Mouse (Mus musculus): ENCODE data around the gene Dnah3. TPM values are rescaled to one million over a fixed set of nuclear protein-coding genes. Genes with fewer than 3 reads are reported as not detected.

The Dnah3 gene
- polyA plus RNA-seq, 1 experiment, result 0.01 TPM

DNA sequence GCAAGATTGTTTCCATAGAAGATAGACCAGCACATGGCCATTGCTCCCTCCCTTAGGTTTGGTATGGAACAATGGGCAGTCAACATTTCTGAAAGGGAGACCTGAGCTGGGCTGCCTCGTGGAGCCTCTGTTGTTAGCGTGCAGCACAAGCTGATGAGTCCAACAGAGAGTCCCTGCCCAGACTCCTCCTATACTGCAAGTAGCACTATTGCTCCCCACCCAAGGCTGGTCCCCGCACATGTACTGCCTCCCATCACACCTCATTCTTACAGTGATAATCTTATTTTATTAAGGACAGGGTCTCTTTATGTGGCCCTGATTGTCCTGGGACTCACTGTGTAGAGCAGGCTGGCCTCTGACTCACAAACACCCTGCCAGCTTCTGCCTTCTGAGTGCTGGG, 27.0 kb downstream of the Dnah3 start:
- no peak for DNase-seq (ENCODE audit: low read depth, low spot score)
- WGBS, result 83% methylated on average over 3 of the region's 3 CpGs

GRCm38 (mm10) chr7:120064045-120064444, 31.0 kb downstream of the Dnah3 start:
- WGBS, result 70% methylated on average over 1 of the region's 1 CpGs
- no peak for DNase-seq (ENCODE audit: low read depth, low spot score)

DNA sequence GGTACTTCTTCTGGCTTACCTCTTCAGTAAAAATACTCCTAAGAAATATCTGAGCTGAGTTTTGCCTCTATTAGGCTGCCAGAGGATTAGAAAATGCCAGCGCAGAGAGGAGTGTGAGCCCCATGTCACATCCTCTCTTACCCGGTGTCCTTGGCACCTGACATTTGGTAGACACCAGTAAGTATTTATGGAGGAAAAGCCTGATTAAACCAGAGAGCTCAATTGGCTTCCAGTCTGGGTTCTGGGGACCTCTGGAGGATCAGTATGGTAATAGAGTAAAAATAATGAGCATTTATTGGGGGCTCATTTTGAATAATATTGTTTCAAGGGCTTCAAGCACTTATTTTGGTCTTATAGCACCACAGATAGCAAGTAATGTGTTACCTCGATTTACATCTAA, 39.6 kb downstream of the Dnah3 start:
- WGBS, result 78% methylated on average over 3 of the region's 3 CpGs
- no peak for DNase-seq (ENCODE audit: low read depth, low spot score)

DNA sequence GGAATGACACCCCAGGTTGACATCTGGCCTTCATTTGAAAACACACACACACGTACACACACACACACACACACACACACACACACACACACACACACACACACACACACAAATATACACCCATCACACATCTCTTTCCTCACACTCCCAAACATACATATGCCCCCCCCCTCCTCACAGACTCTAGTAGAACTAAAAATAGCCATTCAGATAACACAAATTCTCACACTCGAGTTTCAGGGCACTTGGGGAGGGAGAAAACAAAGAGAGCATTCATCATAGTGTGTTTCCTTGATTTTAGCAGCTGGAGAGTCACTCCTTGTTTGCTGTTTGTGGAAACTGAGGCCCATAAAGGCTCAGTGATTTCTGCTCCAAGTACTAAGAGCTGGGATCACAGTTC, 41.1 kb downstream of the Dnah3 start:
- DNase-seq (ENCODE audit: low read depth, low spot score), result no peak
- WGBS, result 22% methylated on average over 2 of the region's 2 CpGs

GRCm38 (mm10) chr7:120050447-120050846, 44.6 kb downstream of the Dnah3 start:
- no peak for DNase-seq (ENCODE audit: low read depth, low spot score)

DNA sequence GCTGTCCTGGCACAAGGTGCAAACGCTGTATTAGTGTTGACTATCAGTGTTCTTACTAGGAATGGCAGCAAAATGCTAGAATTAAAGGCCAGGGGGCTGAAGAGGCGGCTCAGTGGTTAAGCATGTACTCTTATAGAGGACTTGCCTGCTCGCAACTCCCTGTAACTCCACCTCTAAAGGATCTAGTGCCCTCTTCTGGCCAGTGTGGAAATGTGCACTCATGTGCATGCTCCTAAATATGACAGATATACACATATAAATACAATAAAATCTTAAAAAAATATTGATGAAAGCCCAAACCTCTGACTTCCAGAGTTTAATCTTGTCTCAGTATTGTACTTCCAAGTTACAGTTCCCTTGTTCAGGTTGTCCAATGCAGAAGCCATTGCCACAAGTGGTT, 51.1 kb downstream of the Dnah3 start:
- DNase-seq (ENCODE audit: low read depth, low spot score), result no peak
- 88% methylated on average over 3 of the region's 3 CpGs for WGBS

- no peak for DNase-seq (ENCODE audit: low read depth, low spot score)
- WGBS, result 80% methylated on average over 5 of the region's 5 CpGs
Observed at GRCm38 (mm10) chr7:120036422-120036821, 58.7 kb downstream of the Dnah3 start.

GRCm38 (mm10) chr7:120034996-120035395, 60.1 kb downstream of the Dnah3 start:
- 69% methylated on average over 4 of the region's 4 CpGs for WGBS
- DNase-seq (ENCODE audit: low read depth, low spot score), result no peak

GRCm38 (mm10) chr7:120034566-120034965, 60.5 kb downstream of the Dnah3 start:
- WGBS, result 87% methylated on average over 1 of the region's 1 CpGs
- no peak for DNase-seq (ENCODE audit: low read depth, low spot score)

DNA sequence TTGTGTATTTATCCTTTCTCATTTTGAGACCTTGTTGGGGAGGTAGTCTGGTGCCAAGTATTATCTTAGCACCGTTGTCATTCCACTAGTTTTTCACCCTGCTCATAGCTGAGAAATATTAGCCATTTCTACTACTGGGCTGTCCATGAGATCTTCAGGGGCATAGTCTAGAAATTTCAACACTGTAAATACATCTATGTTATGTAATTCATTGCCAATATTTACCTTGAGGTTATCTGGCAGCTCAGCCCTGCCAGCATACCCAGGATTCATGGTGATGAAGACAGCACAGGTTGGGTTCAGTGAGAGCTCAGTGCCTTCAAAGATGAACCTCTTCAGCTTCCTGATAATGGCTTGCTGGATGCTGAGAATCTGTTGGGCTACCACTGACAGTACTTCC, 66.4 kb downstream of the Dnah3 start:
- DNase-seq (ENCODE audit: low read depth, low spot score), result no peak
- 78% methylated on average over 1 of the region's 1 CpGs for WGBS

DNA sequence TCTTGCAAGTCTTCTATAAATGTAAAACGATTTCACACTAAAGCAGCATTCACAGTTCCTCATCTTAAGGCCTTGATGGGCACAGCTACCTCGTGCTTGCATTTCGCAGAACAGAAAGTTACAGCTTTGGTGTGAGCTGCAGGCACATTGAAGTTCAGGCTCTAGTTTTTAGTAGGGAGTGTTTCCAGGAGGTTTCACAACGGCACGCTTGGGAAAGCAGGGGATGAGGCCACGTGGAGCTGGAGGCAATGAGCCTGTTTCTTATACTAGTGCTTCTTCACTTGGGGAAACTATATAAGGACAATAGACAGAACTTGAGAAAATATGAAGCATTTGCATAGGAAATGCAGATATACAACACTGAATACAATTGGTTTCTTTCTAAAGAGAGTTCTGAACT, 98.0 kb downstream of the Dnah3 start:
- no peak for DNase-seq (ENCODE audit: low read depth, low spot score)
- WGBS, result 67% methylated on average over 6 of the region's 6 CpGs

- 44% methylated on average over 3 of the region's 3 CpGs for WGBS
- DNase-seq (ENCODE audit: low read depth, low spot score), result no peak
Observed at GRCm38 (mm10) chr7:119985279-119985912, 109.7 kb downstream of the Dnah3 start.

DNA sequence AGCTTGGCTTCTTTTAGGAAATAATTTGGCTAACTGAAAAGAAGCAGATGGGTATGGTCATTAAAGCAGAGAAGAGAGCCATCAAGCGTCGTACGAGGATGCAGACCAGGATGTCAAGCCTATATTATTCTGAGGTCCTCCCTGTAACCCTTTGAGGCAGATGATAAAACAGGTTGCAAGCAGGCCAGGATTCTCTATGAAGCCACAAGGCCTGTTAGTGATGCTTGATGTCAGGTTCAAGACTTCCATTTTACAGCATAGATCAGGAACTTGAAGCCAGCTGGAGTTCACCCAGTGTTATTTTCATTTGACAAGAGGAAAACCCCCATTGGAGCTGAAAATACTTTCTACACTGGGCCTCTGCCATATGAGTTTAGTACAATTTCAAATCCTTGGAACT, 114.9 kb downstream of the Dnah3 start:
- no peak for DNase-seq (ENCODE audit: low read depth, low spot score)

GRCm38 (mm10) chr7:119978576-119978975, 116.5 kb downstream of the Dnah3 start:
- no peak for DNase-seq (ENCODE audit: low read depth, low spot score)

More for the DNA sequence above, 114.9 kb downstream of the Dnah3 start:
- 83% methylated on average over 3 of the region's 3 CpGs for WGBS

GRCm38 (mm10) chr7:119977574-119977973, 117.5 kb downstream of the Dnah3 start:
- 81% methylated on average over 7 of the region's 7 CpGs for WGBS
- DNase-seq (ENCODE audit: low read depth, low spot score), result no peak

- DNase-seq (ENCODE audit: low read depth, low spot score), result no peak
- whole genome bisulfite sequencing, result 69% methylated on average over 6 of the region's 6 CpGs
Observed at GRCm38 (mm10) chr7:119976256-119976655, 118.8 kb downstream of the Dnah3 start.

DNA sequence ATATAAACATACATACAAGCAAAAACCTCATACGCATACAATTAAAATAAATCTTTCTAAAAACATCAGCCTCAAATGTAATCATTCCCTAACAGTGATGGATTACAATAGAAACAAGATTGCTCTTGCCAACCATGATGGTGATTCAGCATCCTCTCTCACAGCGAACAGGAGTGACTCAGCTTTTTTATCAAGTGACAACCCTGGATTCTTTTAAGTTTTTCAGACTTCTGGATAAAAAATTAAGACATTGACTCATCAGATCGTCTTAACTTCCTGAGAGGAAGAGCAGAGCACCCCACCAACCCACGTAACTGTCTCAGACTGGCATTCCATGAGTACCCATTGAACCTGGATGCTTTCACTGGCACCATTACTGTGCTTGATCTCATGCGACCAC, 120.9 kb downstream of the Dnah3 start:
- 77% methylated on average over 5 of the region's 5 CpGs for WGBS

GRCm38 (mm10) chr7:119969320-119969719, 125.8 kb downstream of the Dnah3 start:
- WGBS, result 69% methylated on average over 2 of the region's 2 CpGs
- no peak for DNase-seq (ENCODE audit: low read depth, low spot score)

More for the DNA sequence above, 120.9 kb downstream of the Dnah3 start:
- DNase-seq (ENCODE audit: low read depth, low spot score), result no peak

DNA sequence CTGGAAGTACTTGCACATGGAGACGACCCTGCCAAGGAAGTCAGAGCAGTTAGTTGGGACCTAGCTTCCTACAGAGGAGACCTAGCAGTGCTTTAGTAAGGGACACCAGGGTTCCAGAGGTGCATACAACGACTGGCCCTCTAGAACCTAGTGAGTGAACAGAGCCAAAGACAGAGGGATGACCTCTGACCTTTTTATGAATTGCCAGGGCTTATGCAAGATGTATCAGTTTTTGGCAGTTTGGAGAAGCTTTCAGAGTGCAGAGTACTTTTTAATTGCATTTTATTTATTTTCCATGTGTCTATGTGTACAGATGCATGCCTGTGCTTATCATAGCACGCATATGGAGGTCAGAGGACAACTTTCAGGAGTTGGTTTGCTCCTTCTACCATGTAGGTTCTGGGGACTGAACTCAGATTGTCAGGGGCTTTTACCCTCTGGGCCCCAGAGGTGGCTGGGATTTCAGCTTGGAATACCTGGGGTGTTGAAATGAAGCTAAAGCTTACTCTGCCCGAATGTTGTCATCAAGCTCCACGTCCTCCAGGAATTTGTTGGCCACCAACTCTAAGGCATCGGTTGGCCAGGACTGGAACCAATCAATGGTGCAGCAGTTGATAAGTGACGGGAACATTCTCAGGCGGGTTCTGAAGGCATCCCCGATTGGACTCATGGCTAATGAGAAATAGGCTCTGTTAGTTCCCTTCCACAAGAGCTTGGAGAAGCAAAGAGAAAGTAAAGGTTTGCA, 129.3 kb downstream of the Dnah3 start:
- no peak for DNase-seq (ENCODE audit: low read depth, low spot score)
- 85% methylated on average over 9 of the region's 9 CpGs for WGBS

DNA sequence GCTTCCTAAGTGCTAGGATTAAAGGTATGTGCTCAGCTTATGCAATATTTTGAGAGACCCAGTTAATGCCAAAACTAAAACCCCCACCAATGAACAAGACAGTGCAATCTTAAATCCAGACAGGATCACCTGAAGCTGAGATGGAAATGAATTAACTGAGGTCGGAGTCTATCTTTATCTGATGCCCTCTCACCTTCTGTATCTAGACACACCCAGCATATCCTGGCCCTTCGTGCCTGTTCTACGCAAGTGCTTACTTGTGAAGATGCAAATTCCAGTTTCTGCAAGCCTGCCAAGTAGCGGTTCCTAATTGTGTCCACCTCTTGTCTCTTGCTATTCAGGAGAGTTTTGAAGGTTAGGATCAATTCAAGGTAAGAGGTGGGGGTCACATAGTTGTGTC, 129.9 kb downstream of the Dnah3 start:
- 46% methylated on average over 4 of the region's 4 CpGs for WGBS
- no peak for DNase-seq (ENCODE audit: low read depth, low spot score)

DNA sequence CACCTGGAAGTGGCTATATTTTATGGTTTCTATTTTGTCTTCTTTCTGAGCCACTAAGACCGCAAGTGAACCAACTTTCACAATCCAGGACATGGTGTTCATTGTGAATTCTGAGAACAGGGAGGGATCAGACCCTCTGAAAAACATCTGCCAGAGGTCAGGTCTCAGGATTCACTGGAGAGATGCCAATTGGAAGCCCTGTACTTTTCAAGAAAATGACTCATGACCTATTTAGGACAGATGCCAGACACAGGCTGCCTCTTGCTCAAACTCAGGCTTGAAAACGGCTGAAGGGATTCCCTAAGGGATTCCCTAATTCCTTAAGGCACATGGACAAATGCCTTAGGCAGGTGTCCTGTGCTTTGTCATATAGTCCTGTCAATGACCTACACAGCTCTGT, 134.0 kb downstream of the Dnah3 start:
- DNase-seq (ENCODE audit: low read depth, low spot score), result no peak
- WGBS, result 27% methylated on average over 2 of the region's 2 CpGs

DNA sequence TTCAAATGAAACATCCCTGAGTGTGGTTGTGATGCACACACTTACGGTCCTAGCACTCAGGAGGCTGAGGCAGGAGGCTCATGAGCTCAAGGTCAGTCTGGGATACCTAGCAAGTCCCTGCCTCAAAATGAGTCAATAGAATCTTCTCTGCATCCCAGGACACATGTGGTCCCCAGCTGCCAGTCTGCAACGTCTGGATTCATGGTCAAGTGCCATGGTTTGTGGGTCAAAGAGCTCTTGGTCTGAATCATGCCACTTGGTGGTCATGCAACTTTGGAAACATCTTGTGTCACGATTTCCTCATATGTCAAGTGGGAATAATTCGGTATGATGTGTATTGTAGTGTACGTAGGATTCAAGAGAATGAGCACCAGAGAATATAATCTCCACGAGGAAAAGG, 134.5 kb downstream of the Dnah3 start:
- 75% methylated on average over 6 of the region's 6 CpGs for WGBS
- DNase-seq (ENCODE audit: low read depth, low spot score), result no peak
